Mouse (Mus musculus) frontal cortex, postnatal 36 days (tissue): ENCODE measurements around the gene Med19.
"Not testable (repeated sequence)": the region's sequence is repeated elsewhere in the genome, so short reads cannot be mapped to it uniquely, and the experiment has no call there.

Experiments
- DNase-seq, 2 experiments: peaks; one replicate each; pipeline ENCODE4 v3.0.0; 2022; ENCODE audit warnings: low spot score in 2 of 2

Med19 gene

DNA sequence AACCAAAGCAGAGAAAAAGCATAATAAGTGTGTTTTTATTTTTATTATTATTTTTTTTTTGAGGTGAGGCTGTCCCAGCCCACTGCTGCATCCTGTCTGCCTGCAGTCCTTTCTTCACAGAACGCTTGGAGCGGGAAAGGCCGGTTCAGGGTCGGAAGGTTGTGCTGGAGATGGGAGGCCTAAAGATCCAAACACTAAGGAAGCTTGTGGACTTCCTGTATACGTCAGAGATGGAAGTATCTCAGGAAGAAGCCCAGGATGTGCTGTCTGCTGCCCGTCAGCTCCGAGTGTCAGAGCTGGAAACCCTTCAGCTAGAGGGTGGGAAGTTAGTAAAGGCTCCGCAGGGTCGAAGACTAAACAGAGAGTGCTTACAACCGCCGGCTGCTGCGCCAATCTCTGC lies 12.1 kb upstream of the Med19 start:
- DNase-seq = no peak

DNA sequence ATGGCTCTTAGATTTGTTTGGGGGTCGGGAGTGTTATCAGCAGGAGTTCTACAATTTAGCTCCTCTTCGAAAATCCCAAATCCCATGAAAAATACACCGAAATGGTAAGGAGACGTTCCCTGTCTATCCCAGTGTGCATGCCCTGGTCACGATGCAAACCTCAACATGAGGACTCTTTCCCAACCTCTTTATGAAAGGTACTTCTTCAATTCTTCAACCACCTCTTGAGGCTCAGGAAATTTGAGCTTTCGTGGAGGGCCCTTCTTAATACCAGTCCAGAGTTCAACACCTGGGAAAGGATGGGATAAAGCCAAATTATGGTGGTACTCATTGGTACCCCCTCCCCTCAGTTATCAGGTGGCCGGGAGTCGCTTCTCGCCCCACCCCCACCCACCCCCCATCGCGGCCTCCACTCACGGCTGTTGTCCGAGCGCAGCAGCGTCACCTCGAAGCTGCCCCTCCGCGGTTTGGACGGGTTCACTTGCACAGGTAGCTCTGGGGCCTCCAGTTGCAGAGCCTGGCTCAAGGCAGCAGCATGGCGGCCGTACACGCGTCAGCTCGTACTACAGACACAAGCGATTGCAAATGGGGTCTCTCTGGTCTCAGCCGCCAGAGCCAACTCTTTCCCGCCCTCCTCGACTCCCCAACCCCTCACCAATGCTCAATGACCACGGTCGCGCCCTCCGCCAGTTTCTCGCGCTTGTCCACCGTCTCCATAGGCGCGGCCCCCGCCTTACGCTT lies 8.2 kb upstream of the Med19 start:
- no peak for DNase-seq

DNA sequence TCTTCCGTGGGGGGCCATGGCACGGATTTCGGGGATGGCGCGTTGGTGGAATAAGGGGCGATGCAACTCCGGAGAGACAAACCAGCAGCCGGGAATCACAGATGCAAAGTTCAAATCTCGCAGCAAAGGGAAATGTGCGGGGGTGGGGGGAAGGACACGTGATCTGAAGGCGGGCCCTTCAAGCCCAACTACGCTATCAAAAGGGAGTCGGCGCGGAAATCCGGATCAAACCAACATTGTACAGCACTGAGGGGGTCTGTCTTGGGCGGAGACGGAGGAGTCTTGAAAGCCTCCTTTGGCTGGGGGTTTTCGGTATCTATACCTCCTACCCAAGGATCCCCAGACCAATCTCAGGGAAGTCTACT lies 7.7 kb upstream of the Med19 start, which contains the start of gene Selenoh:
Selenoh (minus strand) TSS at position 202 of the 365 bp plus-strand sequence.
- peak; percentile 88 for DNase-seq

DNA sequence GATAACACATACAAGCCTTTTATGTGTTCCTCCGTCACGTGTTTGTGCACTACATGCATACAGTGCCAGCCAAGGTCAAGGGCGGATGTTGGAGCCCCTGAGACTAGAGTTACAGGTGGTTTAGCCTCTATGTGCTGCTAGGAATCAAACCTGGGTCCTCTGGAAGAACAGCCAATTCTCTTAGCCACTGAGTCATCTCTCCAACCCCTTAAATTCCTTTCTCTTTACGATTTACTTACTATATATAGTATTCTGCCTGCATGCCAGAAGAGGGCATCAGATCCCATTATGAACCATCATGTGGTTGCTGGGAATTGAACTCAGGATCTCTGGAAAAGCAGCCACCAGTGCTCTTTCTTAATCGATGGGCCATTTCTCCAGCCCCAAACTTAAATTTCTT lies 6.7 kb upstream of the Med19 start:
- DNase-seq = not testable (repeated sequence)

DNA sequence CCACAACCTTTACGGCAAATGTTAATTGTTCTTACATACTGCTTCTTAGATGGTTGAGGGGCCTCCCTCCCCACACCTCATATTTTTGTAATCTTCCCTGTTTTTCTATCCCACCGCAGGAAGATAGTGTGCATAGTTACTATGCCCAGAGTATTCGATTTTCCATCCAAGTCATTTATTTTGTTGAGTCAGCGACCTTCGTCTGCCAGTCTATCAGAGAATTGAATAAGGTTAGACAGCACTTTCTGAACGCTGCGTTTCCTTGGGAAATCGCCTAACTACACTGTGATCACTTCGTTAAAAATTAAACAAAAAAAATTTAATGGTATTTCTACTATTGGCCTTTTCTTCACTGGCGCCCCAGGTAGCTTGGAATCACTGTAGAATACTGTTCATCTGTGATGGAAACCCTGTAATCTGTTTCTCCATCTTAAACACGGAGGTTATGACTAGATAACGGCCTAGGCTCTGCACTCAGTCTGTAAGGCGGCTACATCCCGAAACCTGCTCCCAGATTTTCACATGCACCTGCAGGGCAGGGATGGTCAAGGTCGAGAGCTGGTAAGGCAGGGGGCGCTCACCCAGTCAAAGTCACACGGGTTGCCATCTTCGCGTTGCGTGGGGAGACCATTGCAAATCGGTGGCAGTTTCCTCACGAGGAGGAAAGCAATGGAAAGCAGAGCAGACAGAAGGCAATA lies 783 bp upstream of the Med19 start:
- no peak for DNase-seq

DNA sequence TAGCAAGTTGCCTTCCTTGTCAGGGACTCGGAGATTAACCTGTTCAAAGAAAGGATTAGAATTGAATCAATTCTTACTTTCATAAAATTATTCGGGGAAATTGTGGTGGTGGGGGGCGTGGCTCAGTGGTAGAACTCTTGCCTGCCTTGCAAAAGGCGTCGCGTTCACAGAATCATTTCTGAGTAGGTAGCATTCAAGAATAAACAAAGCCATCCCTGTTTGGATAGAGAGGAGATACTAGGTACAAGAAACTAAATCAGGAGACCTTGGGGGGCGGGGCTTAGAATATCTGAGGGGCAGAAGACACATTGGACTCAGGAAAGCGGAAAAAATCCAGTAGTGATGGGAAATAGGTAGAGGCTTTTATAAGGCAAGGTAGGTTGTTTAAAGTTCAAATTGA lies 814 bp downstream of the Med19 start, which contains the start of gene Tmx2:
Tmx2 (minus strand) TSS at position 125 of the 400 bp plus-strand sequence.
- DNase-seq = no peak

DNA sequence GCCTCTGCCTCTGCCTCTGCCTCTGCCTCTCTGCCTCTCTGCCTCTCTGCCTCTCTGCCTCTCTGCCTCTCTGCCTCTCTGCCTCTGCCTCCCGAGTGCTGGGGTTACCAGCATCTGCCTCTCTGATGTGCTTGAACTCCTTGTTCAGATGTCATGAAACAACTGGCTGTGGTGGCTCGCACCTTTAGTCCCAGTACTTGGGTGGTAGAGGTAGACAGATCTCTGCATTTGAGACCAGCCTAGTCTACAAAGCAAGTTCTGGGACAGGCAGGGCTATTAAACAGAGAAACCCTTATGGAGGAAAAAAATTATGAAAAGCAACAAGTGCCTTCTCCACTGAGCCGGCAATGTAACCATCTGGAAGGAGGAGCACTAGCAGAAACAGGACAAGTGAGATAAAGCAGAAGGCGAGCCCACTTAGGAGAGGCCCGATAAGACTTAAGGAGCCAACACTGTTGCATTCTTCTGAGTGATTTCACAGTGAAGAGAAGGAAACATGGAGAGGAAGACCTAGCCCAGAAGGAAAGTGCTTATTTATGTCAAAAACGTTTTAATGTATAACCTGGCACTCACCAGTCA lies 4.5 kb downstream of the Med19 start:
- DNase-seq = no peak

DNA sequence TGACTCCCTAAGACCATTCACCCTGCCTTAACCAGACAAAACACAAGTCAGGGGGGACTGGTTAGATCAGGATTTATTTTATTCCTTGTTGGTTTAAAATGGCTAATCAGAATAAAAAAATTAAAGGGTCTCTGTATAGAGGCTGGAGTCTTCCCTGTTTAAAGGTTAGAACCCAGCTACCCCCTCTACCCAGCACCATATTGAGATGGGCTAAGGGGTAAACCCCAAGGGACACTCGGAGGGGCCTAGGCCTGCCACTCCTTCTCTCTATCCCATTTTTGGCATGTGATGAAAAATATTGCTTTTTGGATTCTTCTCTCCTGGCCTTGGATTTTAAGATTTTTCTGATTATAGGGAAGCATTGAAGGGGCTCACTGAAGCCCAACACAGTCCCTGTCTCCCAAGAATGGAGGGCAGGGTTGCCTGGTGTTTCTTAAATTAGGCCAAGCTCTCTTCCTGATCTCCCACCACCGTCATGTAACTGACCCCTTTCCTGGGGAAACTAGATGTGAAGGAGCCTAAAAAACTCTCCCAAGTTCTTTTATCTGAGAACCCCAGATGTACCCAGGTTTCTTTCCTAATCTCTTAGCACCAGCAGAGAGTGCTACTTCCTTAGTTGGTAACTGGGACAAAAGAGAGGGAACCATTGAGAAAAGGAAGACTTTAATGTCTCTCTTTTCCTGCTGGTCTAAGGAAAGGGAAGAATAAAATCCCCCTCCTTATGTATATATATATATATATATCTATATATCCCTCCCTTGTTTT lies 10.1 kb downstream of the Med19 start:
- no peak for DNase-seq

DNA sequence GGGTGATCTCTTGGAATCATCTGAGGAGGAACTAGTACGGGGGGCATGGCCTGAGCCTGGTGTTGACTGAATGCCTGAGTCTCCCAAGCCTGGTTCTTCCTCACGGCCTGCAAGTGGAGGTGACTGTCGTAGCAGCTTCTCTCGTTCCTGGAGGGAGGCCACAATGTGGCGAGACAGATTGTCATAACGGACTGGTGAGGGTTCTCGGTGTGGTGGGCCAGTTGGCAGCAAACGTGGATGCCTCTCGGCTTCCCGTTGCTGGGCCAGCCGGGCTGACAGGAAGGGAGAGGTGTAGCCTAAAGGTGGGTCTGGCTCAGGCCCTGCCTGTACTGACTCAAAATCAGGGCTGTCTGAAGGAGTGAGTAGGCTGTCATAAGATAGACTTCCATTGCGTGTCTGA lies 11.8 kb downstream of the Med19 start:
- DNase-seq = no peak

DNA sequence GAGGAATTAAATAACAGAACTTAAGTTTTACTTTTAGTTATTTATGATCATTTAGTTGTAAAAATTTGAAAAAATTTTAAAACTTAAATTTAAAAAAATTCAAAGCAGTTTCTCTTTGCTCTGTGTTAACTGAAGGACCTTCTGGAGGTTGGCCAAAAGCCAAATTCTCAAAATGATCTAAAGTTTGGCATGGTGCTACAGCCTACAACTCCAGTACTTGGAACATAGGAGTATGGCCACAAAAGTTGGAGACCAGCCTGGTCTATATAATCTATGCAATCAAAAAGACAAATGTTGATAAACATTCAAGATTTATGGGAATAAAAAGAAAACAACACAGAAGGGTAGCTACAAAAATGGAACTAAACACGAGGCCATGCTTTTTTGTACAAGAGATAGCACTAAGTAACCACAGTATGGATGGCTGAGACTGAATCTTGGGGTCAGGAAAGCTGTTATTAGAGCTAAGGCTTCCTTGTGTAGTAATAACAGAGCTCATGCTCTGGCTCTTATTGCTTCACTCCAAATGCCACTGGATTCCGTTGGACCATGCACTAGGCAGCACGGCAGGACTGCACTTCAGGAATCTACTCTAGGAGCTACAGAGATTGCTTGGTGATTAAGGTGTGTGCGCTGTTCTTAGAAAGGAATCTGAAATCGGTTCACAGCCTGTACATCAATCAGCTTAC lies 16.9 kb downstream of the Med19 start:
- no peak for DNase-seq

DNA sequence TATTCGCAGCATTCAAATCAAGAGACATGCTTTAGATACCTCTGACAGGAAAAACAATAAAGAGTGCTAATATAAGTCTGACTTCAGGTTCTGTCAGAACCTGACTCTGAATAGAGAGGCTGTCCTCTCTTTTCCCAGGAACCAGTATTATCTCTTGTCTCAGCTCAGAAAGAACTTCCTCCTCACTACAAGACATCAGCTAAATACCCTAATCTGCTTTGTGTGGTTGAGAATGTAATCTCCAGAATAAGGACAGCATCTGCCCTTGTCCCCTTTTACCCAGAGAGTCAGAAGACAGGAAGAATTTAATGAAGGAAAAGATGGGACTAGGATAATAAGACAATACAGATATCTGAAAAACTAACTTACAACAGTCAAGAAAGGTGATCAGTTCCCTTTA lies 25.3 kb downstream of the Med19 start:
- DNase-seq = no peak

DNA sequence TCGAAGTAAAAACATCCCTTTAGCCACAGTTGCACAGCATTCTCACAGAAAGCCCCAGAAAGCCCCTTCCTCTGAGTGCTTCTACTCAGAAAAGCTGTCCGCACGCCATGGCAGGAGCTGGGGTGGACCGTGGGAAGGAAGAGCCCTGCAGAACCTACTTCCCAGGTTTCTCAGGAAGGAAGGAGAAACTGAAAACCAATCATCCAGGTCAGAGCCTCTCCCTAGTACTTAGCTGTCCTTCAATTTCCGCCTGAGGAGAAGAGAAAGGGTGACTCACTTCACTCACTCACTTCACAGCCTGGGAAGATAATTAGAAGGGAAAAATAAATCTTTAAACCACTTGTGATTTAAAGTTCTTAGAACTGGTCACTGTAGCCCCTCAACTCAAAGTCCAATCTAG lies 26.1 kb downstream of the Med19 start:
- DNase-seq = no peak

DNA sequence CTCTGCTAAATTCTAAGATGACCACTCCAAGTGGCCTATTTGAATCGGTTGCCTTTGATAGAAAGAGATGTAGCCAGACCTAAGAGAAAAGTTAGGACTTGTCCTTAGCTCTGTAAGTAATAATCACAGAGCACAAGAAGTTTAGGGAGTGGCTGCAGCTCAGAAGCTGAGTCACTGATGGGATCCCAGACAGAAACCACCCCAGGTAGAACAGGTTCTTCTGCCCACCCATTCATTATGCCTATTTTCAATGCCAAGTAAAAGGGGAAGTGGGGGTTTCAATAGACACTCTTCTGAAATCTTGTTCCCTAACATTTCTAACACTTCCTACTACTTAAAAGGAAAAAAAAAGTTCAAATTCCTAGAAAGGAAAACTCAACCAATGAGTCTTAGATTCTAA lies 27.1 kb downstream of the Med19 start:
- no peak for DNase-seq

DNA sequence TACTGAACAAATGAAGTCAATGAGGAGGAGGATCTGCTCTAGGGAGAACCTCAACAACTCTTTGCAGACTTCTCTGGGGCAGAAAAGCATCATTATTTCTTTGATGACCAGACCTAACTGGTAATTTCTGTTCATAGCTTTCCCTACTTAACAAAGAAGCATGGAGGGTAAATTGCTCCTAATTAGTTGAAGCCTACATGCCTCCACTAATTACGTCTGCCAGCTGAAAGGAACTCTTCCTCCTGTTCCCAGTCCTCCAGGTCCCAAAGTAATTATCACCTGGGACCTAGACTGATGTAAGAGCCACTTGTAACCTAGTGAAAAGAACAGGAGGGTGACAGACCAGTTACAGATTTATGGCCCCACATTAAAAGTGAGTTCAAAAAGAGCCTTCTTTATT lies 29.3 kb downstream of the Med19 start:
- DNase-seq = no peak

DNA sequence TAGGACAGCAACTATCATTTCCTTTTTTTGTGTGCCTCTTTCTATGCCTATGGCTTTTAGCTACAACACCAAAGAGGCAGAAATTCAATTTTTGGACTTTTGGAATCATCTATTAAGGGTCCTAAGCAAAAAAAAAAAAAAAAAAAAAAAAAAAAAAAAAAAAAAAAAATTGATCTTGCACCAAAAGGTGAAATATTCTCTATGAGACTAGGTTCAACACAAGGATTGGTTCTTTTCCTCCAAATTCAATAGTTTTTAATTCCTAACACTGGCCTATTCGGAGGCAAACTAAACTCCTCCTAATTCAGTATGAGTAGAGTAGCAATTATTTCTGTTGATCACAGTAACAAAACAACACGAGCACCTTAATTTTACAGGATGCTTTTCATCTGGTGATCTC lies 33.7 kb downstream of the Med19 start:
- no peak for DNase-seq

DNA sequence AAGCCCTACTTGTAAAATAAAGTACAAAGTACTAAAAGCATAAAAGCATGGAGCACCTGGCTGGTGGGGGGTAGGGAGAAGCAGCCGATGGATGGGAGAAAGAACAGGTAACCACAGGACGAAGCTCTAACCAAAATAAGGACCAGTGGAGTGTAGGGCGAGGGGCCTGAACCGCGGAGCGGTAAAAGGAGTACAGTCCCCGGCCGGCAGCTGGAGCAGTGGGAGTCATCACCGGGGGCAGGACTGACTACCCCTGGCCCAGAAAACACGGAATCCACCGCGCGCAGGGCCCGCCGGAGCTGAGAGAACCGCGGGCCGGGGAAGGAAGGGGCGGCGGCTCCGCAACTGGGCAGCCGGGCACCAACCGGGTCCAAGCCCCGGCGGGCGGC lies 36.2 kb downstream of the Med19 start:
- DNase-seq = peak in 1 of 2 experiments; percentile 38

DNA sequence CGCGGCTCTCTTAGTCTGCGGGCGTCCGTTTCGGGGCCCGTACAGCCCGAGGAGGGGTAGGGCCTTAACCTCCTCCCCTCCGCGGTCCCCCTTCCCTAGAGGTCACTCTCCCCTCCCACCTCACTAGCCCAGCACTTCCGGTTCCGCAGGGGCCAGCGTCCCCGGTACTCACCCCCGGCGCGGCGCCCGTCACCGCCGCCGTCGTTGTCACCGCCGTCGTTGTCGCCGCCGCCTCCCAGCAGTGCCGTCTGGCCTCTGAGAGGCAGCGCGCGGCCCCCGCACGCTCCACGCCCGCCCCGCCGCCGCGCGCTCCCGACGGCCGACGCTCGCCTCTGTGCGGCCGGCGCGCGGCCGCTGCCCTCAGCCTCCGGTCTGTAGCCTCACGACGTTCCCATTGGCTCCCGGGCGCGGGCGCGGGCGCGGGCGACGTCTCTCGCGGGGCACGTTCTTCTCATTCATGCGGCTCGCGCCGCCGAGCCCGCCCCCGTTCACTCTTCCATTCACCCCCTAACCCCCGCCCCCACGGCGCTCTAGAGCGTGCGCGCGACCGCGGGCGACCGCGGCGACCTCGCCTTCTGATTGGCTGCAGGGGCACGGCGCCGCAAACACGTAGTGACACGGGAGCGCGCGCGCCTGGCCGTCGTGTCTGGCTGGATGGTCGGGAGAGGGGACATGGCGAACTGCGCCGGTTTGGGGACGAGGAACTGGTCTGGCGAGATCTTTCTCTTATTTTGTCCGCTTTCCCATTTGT lies 36.8 kb downstream of the Med19 start, which contains the start of gene Zdhhc5:
Zdhhc5 (minus strand) TSS at position 370 of the 751 bp plus-strand sequence.
- DNase-seq = peak; percentile 98

DNA sequence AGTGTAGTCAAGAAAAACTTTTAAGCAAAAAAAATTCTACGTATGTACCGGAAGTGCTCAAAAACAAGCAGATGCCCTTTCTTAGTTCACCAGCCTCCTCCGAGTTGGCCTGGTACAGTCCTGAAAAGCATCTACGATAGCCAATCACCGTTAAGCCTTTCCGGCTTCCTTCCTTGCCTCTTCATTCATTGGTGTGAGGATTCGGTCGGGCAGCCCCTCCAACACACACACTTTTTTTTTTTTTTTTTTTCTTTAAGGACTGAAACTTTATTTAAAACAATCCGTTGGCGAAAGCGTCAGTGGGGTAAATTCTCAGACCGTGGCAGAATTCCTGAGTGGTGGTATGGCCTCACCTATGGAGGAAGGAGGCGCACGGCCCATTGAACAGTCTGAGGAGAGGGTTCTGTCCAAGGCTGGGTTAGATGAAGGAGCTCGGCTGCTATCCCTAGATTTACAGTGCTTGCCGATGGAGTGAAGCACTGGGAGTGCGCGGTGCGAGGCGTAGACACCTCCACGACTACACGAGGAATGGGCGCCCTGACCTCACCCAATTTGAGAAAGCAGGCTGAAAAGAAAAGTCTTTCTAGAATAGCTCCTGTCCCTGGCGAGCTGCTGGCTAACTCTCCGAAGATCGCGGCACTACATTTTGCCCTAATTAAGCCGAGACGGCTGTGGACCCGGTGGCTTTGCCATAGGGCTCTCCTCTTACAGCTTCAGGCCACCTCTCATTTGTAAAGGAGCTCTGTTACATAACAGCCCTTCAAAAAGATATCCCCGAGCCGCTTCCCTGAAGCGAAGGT lies 37.6 kb downstream of the Med19 start:
- peak; percentile 76 to 77 for DNase-seq

DNA sequence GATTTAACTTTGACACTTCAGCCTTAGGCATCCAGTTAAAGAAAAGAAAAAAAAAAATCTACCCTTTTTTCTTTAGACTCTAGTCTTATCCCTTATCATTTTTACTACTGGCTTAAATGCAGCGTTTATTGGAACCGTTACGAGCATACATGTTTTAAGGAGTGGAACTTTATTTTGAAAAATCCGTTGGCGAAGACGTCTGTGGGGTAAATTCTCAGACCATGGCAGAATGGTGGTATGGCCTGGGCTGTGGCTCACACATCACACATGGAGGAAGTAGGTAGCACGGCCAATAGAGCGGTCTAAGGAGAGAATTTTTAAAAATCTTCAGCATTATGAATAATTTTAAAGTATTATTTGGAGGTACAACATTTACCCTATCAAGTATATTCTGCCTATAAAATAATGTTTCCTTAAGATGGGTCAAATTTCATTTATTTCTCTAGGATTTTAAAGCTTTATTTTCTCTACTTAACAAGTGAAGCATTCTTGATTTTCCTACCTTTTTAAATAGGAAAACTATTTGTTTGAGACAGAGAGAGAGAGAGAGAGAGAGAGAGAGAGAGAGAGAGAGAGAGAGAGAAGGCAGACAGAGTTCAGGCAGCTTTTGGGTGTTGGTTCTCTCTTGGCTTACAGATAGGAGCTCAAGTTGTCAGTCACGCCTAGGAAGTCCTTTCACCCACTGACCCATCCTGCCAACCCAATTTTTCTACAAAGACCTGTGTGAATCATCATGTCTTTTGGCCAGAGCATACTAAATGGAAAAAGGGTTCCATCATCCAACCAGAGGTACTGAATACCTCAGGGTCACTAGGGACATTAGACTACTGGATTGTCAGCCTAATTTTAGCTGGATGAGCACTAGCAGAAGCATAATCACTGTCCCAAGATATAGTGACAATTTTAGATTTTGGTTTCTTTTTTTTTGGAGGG lies 38.5 kb downstream of the Med19 start:
- DNase-seq = no peak
